Mouse (Mus musculus): ENCODE measurements around the gene Wnt2.

Gene Wnt2

DNA sequence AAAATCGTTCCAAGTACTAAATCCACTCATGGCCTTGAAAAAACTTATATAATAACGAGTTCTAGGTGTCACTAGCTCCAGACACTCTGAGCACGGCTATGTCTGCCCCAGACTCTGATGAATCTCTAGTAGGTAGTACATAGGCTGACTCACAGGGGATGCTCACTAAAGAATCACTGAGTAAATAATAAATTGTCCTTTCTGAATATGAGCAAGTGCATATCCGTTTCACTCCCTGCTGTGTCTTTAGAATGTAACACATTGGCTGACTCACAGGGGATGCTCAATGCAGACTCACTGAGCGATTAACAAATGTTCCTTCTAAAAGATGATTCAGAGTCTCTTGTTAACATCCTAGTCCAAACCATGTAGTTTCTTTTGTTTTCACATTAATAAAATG, 52.1 kb downstream of the Wnt2 start:
- peak; percentile 24 for DNase-seq

DNA sequence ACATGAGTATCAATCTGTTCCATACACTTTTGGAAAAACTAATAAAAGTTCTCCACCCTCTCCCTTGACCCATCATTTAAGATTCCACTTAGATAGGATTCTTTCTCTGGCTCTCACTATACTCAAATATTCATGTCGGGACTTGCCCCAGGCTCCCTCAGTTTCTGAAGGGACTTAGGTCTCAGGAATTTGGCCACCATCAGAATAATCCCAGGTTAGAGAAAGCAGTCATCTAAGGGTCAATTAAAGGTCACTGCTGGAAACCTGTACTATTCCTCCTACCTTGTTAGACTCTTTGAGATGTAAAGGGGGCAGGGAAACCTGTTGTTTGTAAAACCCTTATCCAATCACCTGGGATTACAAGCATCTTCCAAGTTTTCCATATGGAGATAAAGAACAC, 53.2 kb downstream of the Wnt2 start:
- DNase-seq = no peak

DNA sequence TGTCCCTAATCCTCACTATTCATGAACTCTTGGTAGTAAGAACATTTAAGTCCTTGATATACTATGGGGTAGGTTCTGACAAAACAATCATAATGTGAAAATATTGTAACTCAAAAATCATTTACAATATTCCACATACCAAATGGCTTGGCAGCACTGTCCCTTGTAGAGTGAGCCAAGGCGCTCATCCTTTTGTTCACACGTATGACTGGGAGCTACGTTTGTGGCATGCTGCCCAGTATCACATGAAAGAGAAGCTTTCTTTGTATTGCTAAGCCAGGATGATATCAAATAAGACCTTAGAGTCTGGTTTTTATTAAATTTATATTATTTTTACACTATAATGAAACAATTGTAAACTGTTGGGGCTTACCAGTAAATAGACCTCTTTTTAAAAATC, 56.0 kb downstream of the Wnt2 start:
- no peak for DNase-seq

DNA sequence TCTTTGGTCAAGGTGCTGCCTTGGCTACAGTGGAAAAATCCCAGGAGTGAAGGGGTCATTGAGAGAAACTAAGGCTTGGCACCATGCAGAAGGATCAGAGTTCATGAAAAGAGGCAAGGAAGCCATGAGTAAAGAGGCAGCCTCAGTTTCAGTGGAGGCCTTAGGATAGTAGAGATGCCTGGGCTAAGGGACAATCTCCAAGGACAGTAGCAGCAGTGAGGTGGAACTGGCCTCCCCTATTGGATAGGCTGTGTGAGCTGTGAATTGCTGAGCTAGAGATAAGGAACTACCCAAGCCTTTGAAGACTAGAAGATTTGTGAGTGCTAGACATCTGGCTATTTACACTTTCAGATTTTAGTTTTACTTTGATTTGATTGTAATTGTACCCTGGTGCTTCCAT, 59.0 kb downstream of the Wnt2 start:
- no peak for DNase-seq

DNA sequence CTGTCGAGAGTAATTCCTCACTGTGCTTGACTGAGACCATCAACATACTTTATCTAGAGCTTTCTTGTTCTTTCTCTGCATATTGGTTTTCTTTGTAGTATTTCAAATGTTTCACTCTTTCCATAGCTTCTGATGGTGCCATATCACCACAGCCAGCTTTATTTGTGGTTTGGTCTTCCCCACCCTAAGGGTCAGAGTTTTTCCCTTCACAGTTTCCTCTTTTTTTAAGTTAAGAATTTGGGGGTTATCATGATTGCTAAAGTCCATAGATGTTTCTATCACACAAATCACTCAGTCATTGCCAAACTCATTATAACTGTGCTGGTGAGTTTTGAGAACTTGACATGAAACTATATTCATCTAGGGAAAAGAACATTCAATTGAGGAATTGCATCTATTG, 60.6 kb downstream of the Wnt2 start:
- no peak for DNase-seq

DNA sequence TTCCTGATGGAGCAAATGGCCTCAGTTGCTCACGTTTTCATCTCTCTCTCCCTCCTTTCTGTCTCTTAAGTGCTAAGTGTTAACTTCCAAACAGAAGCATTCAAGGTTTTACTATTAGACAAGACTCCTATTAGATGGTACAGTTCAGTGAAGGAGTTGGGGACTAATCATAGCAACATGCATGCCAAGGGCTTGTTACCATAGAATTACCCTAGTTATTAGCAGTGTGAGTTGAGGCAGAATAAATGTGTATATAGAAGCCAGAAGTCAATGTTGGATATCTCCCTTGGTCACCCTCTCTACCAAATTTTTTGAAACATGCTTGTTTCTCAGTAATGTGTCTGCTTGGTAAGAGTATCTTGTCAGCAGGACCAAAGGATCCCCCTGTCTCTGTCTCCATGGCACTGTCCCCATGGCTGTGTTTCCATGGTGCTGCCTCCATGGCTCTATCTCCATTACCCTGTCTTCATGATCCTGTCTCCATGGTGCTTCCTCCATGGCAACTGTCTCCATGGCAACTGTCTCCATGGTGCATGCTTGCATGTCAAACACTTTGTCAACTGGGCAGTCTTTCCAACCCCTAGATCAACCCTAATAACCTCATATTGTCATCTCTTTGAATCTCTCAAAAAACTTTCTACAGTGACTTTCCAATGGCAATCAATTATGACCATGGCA, 61.8 kb downstream of the Wnt2 start:
- peak; percentile 15 for DNase-seq

DNA sequence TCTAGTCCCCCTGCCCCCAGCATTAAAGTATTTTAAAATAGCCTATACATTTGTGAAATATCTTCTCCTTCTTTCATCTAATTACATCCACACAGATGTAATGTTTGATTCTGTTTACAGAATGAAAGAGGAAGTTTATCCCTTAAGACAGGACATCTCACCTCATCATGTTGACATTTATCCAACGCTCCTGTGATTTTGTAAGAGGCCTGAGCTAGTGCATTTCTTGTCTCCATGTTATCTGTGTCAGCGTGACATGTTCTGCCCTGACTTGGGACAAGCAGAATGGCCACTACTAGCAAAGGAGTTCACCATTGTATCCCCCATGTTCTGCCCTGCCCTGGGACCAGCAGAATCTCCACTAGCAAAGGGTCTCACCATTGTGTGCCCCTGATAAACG, 66.9 kb downstream of the Wnt2 start:
- no peak for DNase-seq

DNA sequence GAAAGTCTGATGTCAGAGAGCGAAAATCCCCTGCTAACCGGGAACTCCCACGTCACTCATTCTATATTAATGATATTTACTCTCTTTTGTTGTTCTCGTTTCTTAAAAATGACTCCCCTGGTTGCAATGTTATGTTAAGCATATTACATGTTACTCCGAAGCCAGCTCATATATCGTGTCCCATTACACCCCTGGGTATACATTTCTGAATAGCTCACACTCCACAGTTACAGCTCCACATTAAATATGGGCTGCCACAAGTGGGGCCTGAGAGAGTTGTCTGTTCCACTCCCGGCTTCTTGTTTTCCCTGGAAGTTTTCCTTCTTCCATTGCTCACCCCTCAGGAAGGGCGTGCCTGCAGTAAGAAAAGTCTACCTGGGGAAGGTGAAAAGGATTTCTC, 78.6 kb downstream of the Wnt2 start:
- DNase-seq = no peak

DNA sequence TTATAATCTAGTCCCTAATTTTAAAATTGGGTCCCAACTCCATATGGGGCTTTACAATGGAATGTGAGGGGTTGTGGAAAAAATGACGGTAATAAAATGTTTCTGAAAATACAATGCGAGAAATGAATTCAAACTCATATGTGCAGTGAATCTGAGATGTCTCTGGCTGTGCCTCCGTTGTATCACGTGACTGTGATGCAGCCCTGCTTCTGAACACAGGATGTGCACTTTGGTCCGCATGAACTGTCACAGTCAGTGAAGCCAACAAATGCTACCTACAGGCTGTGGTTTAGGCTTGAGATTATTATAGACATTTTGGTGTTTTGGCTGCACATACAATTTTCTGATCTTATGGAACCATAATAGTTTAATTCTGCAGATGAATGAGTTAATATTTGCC, 81.3 kb downstream of the Wnt2 start:
- DNase-seq = no peak

DNA sequence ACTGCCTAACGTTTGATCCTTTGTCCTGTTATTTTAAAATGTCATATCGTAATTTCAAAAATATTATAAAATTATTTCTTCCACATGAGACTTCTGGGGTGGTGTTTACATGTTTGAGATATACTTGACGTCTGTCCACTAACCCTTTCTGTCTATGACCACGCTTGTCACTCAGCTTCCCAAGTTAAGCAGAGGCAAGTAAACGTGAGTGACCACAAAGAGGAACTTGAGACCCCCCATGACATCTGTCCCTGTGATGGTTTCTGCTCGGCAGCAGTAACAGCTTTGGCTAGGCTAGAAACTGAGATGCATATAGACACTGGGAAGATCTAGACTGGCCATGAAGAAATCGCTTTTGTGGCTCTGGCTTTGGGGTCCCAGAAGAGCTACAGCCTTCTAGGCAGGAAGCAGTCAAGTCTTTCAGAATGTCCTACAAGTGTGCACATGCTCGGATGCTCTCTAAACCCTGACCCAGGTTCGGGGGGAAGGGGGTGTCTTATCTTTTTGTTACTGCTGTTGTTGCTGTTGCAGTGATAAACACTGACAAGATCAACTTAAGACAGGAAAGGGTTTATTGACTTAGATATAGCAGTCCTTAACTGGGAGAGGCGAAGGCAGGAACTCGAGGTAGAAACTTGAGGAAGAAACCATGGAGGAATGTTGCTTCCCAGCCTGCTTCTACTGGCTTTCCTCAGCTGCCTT, 83.1 kb downstream of the Wnt2 start:
- DNase-seq = no peak

DNA sequence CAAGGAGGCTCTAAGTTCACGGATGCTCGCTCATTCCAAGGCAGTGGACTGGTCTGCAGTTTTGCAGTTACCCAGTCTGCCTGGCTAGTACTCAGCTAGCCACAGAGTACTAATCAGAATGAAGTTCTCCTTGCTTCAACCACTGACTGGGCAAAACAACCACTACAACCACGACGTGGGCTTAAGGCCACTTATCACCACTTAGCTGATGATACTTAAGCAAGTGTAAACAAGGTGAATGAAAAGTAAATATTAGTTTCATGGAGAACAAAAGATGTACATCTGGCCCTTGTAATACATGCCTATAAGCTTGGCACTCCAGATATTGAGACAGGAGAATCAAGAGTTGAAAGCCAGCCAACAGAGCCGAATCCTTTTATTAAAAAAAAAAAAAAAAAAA, 83.9 kb downstream of the Wnt2 start:
- DNase-seq = no peak

DNA sequence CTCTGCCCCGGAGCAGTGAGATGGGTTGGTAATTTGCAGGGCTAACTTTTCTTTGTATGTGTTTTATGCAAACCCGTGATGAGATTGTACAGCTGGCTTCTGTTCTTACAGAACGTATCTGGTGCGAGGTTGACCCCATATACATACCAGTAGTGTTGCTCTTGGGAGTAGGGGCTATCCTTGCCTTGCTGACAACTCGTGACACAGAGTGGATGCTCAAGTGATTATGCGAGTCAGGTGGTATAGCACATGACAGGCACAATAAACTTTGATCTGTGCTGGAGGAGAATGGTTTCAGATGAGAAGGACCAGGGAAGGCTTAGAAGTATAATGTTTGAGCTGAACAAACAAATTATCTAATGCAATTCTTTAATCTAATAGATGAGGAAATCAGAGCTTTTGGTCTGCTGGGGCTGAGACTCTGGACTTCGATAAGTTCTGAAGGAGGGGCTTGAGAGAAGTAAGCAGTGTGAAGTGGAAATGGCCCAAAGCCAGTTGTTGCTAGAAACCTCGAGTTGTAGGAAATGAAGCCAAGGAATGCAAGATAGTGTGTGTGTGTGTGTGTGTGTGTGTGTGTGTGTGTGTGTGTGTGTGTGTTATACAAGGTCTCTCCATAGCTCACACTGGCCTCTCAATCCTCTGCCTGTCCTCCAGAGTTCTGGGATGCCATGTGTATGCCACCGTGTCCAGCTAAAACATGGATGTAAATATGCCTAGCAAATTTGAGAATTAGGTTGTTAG, 86.3 kb downstream of the Wnt2 start:
- no peak for DNase-seq

DNA sequence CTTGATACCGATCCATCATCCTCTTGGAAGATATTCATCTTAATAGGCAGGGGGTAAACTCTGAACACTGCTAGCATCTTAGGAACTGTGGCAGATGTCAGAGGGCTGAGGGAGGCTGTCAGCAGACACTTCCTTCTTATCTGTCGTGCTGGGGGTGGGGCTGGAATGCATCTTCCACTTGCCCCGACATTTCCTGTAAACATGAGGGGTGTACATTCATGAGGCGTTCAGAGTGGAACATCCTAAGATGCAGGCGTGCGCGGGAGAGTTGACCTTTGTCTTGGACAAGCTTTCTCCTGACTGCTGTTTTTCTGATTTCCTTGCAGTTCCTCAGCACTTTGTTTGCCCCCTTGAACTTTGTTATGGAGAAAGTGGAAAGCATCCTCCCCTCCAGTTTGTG, 88.0 kb downstream of the Wnt2 start:
- no peak for DNase-seq

DNA sequence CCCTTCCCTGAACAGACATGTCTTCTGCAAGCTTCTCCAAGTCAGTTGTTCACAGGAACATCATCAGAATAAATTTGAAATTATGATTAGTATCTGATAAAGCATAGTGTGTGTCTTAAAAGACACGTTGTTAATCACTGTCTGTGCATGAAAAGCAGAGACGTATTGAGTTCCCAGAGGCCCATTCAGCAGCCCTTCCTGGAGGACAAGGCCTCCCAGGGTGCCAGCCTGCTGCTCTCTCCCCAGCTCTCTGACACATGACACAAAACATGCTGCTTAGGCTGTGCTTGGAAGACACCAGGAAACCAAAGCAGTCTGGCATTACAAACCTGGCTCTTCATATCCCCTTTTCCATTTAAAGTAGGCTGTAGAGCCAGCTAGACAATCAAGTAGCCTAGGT, 88.5 kb downstream of the Wnt2 start:
- no peak for DNase-seq
